Mouse (Mus musculus): ENCODE measurements at regions not wholly inside any gene's neighbourhood (a gene's known extent, or its start where the extent isn't known, plus 50 kb on each side); places are given as distances from the start of the nearest gene placed in this dataset.

DNA sequence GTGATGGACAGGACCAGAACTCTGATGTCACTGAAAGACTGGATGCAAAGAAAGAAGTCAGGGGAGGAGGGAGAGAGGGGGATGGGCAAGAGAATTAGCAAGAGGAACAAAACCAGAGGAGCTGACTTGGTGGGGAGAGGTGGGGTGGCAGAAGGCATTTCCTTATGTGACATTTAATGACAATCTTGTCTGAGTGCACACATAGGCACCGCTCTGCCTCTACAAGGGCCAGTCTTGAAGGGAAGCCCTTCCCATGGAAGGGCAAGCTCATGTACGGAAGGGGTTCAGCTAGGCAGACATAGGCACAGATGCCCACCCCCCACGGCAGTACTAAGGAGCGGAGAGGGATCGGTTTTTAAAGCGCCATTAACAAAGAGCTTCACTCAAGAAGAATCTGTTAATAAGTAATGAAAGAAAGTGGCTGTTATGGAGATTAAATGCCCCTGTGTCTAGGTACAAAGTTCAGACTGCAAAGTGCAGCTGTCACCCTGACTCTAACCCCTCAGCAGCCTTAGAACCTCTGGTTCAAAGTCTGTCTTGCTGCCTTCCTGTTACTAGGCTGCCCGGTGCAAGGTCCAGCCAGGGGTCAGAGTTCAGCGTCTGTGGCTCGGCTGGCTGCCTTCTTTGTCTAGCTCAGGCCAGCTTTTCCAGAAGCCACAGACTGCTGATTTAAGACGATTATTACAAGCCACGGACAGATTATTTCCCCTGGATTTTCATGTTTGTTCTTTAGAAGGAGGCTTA is 80.0 kb upstream of the Nrip1 start:
- peak in 1 of 2 experiments; percentile 7 for DNase-seq (ENCODE audit: low spot score in 2 of 2)

DNA sequence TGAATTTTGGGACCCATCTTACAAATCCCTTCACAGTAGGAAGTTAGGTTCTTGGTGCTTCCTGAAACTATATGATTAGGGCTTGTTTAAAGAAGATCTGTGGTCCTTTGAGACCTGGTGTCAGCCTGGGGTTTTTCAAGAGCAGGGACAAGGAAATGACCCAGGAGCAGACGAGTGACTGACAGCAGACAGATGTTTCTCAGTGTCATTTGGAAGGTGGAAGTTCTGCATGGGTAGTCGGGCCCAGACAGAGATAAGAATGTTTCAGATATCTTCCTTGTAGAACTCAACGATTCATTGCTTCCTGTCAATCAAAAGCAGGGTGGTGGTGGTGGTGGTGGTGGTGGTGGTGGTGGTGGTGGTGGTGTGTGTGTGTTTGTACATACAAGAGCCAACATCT is 75.1 kb upstream of the Nrip1 start:
- no peak for DNase-seq (ENCODE audit: low spot score in 2 of 2)

DNA sequence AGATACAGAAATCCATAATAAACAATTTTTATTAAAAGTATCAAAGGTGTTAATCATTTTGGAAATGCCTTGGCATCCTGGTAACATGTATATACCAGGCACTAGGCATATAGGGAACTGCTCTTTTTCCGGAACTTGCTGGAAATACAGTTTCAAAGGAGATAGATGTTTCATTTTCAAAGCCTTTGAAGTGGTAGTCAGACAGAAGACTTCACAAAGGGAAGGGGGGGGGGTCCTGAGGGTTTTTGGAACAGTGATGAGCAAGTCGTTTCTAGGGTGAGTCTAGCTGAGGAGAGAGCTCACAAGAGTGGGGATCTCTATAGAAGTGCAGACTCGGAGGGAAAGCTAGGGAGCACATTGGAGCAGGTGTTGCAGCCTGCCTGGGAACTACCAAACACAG is 73.4 kb upstream of the Nrip1 start:
- DNase-seq (ENCODE audit: low spot score in 2 of 2): no peak

DNA sequence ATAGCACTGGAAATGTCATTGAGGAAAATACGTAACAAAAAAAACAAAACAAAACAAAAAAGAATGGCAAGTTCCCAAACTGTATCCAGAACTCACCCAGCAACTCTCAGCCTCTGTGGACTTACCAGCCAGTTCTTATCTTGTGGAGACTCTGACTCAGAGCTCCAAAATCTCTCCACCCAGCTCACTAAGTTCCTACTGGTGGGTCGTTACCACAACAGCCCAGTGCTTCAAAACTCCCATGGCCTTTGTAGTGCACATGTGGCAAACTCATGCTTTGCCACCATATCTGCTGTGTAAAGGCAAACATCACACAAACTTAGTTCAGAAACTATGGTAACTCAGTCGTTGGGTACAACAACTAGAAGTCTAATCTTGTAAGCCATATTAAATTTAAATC is 71.0 kb upstream of the Nrip1 start:
- DNase-seq (ENCODE audit: low spot score in 2 of 2): peak in 1 of 2 experiments; percentile 16

DNA sequence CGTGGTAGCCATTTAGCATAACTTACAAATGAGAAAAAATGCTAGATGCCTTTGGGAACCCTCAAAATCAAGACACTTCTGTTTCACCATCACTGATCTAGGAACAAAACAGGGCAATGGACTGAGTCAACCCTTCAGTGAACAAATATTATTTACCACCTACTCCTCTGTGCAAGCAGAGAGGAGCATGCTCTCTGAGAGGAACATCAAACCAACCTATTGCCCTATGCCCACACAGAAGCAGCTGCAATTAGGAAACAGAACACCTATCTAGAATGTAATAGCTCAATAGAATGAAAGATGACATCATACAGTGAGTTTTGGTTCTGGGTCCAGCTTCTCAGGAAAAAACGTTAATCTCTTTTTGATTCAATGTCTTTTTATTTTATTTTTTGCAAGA is 69.0 kb upstream of the Nrip1 start:
- DNase-seq (ENCODE audit: low spot score in 2 of 2): no peak

DNA sequence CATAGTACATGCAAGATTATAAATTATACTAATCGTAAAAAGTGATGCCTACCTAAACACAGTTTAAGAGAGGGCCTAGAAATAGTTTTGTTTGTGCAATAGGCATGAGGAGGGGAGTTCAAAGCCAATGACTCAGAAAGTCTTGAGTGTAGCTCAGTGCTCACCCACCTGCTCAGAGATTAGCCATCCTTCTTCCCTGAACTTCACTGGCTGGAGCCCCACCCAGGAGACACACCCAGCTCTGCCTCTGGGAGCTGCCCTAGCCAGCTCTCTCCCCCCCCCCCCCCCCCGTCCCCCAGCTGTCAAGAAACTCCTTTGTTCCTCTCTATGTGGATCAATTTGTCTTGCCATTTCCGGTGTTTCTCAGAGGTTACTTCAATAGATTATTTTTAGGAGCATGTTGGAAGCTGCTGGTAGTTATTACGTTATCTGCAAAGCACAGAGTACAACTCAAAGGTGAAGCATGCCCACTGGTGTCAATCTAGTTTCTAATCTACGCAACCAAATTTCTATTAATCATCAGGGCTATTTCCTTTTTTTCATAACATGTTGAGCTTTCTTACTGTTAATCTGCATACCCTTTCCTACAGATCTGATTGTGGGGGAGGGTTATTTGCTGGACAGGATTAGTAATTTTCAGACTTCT is 68.3 kb upstream of the Nrip1 start:
- DNase-seq (ENCODE audit: low spot score in 2 of 2): no peak

DNA sequence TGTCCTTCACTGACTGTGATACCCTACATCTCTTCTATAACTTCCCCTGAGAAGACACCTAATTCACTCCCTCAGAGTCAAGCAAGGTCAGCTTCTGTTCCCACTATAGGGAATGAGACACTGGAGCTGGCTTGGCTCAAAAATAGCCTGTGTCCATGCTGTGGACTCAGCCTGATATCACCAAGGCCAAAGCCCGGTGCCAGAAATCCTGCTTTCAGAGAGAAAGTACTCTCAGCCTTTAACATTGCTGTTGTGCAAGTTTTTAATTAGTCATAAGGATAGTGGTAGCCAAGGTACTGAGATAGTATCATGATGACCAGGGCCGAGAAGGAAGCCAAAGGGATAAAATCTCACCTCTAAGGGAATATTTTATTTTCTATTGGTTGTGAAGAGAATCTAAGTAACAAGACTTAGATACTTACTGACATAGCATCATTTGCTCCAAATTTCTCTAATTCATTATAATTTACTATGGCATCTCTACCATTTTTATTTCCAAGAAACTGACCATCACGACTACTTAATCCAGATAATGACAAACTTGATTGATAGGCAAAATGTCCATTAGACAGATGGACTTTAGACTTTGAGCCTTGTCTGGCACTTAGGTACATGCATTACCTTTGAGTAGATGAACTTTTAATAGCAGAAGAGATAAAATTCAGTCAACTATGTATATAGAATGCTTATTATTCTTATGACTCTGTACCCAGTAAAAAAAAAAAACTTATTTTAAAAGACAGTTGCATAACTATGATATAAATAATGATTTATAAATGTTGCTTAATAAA is 64.7 kb upstream of the Nrip1 start:
- DNase-seq (ENCODE audit: low spot score in 2 of 2): peak in 1 of 2 experiments; percentile 13

DNA sequence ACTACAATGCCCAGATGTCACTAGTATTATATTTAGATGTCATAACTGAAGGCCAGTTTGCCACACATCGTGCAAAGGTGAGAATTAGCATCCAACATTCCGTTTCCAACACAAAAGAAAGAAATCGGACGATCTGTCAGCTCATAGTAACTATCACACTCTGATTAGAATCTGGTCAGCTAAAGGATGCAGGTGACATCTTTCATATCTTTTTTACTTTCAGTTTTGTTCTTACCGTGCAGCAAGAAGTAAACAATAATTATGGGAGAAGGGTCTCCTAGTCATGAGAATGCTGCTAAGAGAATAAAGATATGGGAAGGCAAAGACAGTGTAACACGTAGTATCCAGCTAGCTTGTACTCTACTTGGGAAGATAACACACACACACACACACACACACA is 62.7 kb upstream of the Nrip1 start:
- DNase-seq (ENCODE audit: low spot score in 2 of 2): no peak

DNA sequence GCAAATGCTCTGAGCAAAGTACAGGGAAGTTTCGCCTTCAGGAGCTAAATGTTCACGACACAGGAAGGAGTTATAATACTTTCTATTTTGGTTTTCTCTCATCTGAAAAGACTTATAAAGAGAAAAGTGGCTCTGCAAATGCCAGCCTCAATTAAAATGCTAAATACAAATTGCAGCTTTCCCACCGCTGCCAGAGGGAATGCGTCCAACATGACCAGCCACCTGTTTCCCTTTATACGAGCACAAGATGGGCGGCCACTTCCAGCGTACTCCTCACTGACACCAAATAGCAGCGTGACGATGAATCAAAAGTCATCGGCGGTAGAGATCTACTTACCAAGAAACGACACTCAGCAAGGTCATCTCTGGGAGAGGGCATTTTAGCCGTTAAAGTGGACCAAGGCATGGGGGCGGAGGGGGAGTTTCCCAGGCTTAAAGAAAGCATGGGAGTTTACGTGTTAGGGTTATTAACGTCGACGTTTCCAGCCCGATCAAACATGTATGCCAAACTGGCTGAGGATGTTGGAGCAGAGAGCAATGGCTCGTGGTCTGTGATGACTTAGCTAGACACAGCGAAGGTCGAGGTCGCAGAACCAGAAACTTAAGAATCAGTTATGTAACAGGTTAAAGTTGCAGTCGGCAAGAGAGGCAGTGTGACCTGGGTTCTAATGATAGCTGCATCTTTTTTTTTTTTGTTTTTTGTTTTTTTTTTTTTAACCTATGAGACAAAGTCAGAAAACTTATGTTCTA is 59.6 kb upstream of the Nrip1 start:
- DNase-seq (ENCODE audit: low spot score in 2 of 2): no peak

DNA sequence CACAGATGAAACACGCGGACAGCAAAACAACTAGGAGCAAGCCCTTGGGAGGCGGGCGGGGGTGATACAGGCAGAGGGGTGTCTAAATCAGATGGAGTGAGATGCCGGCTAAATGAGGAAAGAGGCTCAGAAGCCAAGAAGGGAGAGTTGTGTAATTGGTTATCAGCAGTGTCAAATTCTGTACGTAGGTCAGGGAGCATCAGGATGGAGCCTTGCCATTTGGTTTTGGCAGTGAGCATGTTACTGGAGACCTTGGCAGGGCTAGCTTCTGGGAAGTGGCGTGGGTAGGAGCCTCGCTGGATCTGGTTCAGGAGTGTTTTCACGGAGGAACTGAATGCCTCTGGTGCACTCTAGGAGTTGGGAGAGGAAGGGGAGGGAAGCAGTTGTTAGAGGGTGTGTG is 58.7 kb upstream of the Nrip1 start:
- peak; percentile 29 to 61 for DNase-seq (ENCODE audit: low spot score in 2 of 2)

DNA sequence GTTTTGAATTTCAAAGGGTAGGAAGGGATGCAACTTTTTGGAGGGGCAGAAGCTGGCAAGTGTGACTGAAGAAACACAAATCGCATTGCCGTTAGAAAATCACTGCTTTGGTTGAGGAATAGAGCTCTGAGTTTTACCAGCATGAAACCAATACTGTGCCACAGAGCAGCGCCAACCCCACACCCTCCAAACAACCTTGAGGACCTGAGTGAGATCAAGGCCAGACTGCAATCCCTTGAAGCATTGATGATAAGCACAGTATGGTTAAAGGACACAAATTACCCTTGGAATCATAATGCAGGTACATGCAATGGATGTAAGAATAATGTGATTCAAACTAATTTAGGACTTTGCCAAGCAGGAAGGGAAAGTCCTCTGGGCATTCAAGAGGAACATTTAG is 55.5 kb upstream of the Nrip1 start:
- DNase-seq (ENCODE audit: low spot score in 2 of 2): no peak

DNA sequence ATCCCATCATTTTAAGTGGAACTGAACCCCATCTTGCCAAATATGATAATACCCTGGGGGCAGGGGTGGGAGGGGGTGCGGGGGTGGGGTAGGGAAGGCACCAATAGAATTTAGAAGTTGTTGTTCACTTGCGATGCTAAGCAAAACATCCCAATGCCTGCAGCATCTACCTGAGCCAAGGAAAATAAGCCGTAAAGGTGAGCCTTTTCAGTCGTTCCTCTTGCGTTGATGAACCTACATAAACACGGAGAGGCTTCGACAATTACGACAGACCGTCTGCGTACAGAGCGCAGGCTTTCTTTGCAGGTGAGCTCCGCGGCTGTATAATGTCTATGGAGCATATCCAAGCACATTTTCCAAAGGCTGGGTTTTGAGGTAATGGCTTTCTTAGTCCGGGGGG is 50.3 kb upstream of the Nrip1 start:
- DNase-seq (ENCODE audit: low spot score in 2 of 2): no peak

Data from urinary bladder, adult 18-20 months (tissue).